Mouse (Mus musculus): ENCODE data around the gene Depdc1b.

The Depdc1b gene

GRCm38 (mm10) chr13:108349624-108350023, 33.5 kb downstream of the Depdc1b start:
- no peak for DNase-seq (ENCODE audit: low read depth in 2 of 2, low spot score in 2 of 2)

- DNase-seq (ENCODE audit: low read depth in 2 of 2, low spot score in 2 of 2) = no peak
Measured at GRCm38 (mm10) chr13:108353781-108354180, 37.6 kb downstream of the Depdc1b start.

DNA sequence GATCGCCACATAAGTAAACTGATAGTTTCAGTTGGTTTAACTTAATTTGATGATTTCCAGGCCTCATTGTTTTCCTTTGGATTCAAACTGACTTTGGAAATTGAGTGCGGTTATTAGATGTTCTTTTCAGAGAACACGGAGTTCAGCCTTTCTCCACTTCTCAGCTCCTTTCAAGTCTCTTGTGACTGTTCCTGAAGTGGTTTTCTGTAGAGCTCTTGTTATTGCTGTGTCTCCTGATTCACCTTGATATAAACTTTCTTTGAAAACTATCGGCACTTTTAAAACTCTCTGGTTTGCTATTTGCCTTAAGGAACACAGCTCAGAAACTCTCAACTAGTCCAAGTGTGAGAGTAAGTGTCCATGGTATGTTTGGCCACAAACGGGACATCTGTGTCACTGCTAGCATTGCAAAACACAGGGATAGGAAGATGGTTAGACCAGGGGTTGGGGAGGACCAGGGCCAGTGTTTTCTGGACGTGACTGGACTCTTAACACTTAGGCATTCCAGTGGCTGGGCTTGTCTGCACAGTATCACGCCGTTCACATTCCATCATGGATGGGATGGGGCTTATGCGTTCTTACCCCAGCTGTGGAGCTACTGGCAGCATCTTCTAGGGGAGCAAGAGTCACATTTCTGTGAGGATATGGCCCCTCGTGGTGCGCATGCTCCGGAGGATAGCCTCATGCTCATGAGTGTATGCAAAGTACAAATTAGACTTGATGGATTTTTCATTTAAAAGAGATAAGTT, 38.8 kb downstream of the Depdc1b start:
- no peak for DNase-seq (ENCODE audit: low read depth in 2 of 2, low spot score in 2 of 2)

GRCm38 (mm10) chr13:108357362-108357761, 41.2 kb downstream of the Depdc1b start:
- no peak for DNase-seq (ENCODE audit: low read depth in 2 of 2, low spot score in 2 of 2)

- no peak for DNase-seq (ENCODE audit: low read depth in 2 of 2, low spot score in 2 of 2)
Measured at GRCm38 (mm10) chr13:108358228-108358627, 42.1 kb downstream of the Depdc1b start.

- no peak for DNase-seq (ENCODE audit: low read depth in 2 of 2, low spot score in 2 of 2)
Measured at GRCm38 (mm10) chr13:108367496-108367895, 51.4 kb downstream of the Depdc1b start.

- no peak for DNase-seq (ENCODE audit: low read depth in 2 of 2, low spot score in 2 of 2)
Measured at GRCm38 (mm10) chr13:108370241-108370941, 54.3 kb downstream of the Depdc1b start.

DNA sequence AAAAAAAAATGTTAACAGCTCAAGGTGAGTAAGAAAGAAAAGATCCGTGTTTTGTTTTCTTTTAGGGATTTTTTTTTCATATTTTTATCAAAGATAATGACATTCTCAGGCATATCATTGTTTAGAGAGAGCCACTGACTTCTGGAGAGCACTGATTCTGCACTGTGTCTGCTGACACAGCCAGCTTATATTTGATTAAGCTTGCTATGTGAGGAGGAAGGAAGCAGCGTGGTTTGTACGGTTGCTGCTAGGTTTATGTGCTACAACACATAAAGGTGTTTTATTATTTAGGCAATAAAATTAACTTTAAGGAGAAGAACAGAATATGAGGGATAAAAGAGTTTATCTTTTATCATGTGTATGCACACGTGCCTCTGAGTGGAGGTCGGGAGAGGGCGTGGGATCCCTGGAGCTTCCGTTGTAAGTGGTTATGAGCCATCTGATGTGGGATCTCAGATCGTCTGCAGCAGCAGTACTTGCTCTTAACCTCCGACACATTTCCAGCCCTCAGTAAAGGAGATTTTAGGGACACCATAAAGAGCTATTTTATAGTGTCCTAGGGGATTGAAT, 55.3 kb downstream of the Depdc1b start:
- no peak for DNase-seq (ENCODE audit: low read depth in 2 of 2, low spot score in 2 of 2)

- no peak for DNase-seq (ENCODE audit: low read depth in 2 of 2, low spot score in 2 of 2)
Measured at GRCm38 (mm10) chr13:108373231-108373630, 57.1 kb downstream of the Depdc1b start.

DNA sequence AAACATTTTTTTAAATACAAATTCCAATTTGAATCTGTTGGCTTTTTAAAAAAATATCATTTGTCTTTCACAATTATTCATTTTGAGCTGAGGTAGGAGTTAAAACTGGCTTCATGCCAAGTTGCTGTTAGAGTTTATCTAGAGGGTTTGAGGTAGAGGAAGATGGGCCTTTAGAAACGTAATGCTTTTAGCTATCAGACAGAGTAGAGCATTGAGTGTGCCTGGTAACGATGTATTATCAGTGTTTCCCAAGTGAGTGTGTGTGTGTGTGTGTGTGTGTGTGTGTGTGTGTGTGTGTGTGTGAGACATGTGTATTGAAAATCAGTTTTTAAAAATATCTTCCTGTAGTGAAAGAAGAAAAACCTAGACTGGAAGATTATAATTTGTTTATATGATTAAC, 60.5 kb downstream of the Depdc1b start:
- no peak for DNase-seq (ENCODE audit: low read depth in 2 of 2, low spot score in 2 of 2)

GRCm38 (mm10) chr13:108381161-108381560, 65.0 kb downstream of the Depdc1b start:
- no peak for DNase-seq (ENCODE audit: low read depth in 2 of 2, low spot score in 2 of 2)

DNA sequence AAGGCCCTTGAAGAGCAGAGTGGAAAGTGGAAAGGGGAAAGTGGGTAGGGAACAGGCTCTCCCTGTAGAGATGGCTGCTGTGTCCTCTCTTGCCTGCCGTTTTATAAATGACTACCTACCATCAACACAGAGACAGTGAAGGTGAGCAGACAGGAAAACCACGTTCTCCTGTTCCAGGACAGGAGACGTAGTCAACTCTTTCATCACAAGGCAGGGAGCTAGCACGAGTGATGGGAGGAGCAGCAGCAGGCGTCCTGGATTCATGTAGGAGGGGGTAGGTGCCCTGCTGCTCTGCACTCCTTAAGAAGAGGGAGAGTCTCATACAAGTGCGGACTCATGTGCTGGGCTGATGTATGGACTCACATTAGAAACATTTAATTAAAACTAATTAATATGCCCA, 66.9 kb downstream of the Depdc1b start:
- no peak for DNase-seq (ENCODE audit: low read depth in 2 of 2, low spot score in 2 of 2)

DNA sequence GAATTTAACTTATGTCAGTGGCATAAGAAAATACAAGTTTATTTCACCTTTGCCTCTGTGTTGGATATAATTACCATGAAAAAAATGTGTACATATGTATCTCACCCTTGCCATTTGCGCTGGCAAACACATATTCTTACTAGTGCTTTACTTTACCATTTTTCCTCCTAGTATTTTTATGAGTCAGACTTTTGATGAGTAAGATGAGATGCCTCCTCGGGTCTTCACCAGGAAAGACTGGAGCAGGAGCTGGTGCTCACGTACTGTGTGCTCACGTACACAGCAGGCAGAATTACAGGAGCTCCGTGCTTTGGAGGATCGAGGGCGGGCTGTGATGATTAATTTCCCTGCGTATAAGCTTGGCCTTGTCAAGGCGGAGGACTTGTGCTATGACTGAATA, 69.9 kb downstream of the Depdc1b start:
- DNase-seq (ENCODE audit: low read depth in 2 of 2, low spot score in 2 of 2) = no peak

DNA sequence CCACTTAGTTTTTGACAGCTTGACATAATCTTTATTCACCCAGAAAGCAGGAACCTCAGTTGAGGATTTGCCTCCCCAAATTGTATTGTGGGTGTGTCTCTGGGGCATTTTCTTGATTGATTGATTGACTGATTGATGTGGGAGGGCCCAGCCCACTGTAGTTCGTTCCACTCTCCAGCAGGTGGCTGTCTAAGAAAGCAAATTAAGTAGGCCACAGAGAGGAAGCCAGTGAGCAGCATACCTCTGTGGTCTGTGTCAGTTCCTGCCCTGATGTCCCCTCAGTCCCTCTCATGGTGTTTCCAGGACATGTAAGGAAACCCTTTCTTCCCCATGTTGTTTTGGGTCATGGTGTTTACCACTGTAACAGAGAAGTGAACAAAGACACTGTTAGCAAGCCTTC, 74.4 kb downstream of the Depdc1b start:
- DNase-seq (ENCODE audit: low read depth in 2 of 2, low spot score in 2 of 2) = peak; percentile 39 to 57

- DNase-seq (ENCODE audit: low read depth in 2 of 2, low spot score in 2 of 2) = no peak
Measured at GRCm38 (mm10) chr13:108403197-108403596, 87.1 kb downstream of the Depdc1b start.

GRCm38 (mm10) chr13:108404372-108404771, 88.2 kb downstream of the Depdc1b start:
- DNase-seq (ENCODE audit: low read depth in 2 of 2, low spot score in 2 of 2) = no peak

GRCm38 (mm10) chr13:108415464-108415863, 99.3 kb downstream of the Depdc1b start:
- DNase-seq (ENCODE audit: low read depth in 2 of 2, low spot score in 2 of 2) = no peak

GRCm38 (mm10) chr13:108418741-108419507, 102.8 kb downstream of the Depdc1b start:
- DNase-seq (ENCODE audit: low read depth in 2 of 2, low spot score in 2 of 2) = no peak

DNA sequence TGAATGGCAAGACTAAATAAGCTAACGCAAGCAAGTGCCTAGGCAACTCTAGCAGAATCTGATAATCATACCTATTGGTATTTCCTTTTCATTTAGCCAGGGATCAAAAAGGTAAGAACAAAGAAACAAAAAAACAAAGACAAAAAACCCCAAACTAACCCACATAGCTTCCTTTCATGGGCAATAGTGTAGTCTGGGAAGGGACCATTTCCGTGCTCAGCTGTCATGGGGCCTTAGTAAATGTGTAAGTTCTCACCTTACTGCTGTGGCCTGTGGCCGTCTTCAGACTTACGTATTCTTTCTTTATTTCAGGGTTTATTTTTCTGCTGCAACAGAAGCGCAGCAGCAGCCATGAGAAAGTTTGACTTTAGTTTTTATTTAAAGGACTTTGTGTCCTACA, 110.2 kb downstream of the Depdc1b start:
- peak; percentile 2 to 15 for DNase-seq (ENCODE audit: low read depth in 2 of 2, low spot score in 2 of 2)

GRCm38 (mm10) chr13:108428809-108429208, 112.7 kb downstream of the Depdc1b start:
- DNase-seq (ENCODE audit: low read depth in 2 of 2, low spot score in 2 of 2) = no peak

- no peak for DNase-seq (ENCODE audit: low read depth in 2 of 2, low spot score in 2 of 2)
Measured at GRCm38 (mm10) chr13:108429623-108430022, 113.5 kb downstream of the Depdc1b start.

DNA sequence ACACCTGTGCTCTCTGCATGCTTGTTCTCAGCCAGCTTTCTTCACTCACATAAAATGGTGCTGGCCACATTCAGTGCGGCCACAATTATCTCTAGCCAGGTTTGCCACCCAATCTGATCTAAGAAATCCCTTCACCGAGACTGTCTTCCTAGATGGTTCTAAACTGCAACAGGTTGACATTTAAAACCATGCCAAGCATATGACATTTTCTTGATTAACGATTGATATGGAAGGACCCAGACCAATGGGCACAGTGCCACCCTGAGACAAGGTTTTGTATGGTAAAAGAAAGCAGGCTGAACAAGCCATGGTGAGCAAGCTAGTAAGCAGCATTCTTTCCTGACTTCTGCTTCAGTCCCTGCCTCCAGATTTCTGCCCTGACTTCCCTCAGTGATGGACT, 115.6 kb downstream of the Depdc1b start:
- no peak for DNase-seq (ENCODE audit: low read depth in 2 of 2, low spot score in 2 of 2)
